Mouse (Mus musculus): ENCODE measurements around the gene Isg20l2.

DNA sequence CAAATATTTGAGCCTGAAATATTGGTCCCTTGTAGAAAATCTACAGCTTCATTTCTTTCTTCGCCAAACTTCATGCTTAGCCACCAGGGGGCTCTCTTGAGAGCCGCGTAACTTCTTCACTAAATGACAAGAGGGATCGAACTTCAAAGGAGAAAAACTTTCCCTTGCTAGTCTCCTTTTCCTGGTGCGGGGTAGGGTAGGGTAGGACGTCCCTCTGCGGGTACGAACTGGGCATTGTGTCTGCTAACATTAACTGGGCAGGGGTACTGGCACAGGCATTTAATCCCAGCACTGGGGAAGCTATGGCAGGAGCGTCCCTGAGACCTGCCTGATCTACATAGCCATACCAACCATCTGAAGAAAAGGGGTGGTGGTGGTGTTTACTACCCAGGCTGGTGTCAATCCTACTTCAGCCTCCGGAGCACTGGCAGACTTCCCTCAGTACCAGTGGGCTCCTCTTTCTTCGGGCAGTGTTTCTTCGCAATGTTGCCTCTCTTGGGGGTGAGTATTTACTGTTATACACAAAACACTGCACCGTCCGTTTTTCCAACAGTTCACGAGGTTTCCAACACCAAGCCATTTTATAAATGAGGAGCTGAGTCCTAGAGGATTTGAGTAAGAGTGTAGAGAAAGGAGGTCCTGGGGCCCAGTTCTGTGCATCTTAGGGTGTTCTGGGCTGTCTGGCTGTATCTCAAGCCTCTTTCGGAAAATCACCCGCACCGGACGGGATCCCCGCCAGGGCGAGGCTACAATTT lies 40.2 kb downstream of the Isg20l2 start:
- peak; percentile 27; the same call in 1 of the 2 replicates for TF ChIP-seq CTCF (IDR thresholded peaks at IDR 0.05; ENCODE audit: low read depth, low read length)
- no peak for TF ChIP-seq TAL1 (conservative IDR thresholded peaks at IDR 0.05; ENCODE audit: low read depth, low read length)

Measured in G1E (cell line).